Mouse (Mus musculus): Measurements from ENCODE around the gene Spats2.

Spats2 gene

DNA sequence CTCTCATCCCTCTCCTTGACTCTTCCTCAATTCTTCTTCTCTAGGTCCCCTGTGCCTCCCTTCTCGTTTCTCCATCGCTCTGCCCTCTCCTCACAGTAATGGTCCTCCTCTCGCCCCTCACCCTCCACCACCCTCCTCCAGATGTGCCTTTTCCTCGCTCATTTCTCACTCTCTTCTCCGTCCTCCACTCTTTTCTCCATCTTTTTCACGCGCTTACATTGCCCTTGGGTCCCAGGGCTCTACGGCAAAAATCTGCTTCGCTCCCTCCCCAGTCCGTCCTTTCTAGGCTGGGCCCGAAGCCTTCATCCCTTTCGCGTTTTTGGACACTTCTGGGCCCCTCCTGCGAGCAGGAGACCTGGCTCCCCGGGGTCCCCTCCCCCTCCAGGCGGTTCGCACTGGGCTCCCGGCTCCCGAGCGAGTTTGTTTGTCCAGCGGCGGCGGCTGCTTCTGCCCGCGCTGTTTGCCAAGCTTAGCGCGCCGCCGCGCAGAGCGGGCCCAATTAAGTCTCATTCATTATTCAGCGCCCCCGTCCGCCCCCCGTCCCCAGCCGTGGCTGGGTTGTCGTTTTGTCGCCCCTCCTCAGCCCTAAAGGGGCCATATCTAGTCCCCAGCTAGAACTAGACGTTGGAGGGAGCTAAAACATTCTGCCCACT, 27.8 kb upstream of the Spats2 start:
- DNase-seq (ENCODE audit: low spot score in 2 of 2): no peak

- DNase-seq (ENCODE audit: low spot score in 2 of 2): no peak
These were observed 27.2 kb upstream of the Spats2 start for GRCm38 (mm10) chr15:99098493-99098861.

DNA sequence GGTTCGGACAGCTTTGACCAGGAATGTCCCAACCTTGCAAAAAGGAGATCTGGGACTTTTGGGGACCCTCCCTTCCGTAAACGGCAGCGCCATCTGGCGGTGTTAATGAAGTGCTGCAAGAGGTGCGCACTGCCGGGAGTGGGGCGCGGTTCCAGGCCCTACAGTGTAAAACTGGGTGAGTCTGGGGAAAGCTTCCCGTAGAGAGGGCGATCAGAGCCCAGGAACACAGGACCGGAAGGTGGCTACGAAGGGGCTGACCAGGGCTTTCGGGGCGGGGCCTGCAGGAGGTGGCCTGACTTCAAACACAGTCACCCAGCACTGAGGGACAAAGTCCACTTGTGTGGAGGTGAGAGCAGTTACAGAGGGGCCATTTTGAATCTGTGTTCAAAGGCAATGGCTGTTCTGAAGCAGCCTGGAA, 26.6 kb upstream of the Spats2 start:
- no peak for DNase-seq (ENCODE audit: low spot score in 2 of 2)

GRCm38 (mm10) chr15:99099984-99100383, 25.7 kb upstream of the Spats2 start:
- no peak for DNase-seq (ENCODE audit: low spot score in 2 of 2)

GRCm38 (mm10) chr15:99105238-99105637, 20.5 kb upstream of the Spats2 start:
- DNase-seq (ENCODE audit: low spot score in 2 of 2): no peak

DNA sequence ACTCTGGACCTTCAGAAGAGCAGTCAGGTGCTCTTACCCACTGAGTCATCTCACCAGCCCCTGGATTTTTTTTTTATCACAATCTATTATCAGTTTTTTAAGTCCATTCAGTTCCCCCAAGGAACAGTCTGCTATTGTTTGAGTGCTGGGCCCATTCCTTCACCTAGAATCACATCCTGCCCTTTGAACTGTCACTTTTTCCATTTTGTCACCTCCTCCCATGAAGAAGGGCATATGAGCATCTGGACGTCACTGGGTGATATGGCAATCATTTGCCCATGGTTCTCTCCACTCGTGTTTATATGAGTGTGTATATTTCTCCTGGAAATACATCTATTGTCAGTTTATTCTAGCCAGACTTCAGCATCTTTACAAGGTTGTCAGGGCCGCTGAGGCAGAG, 17.9 kb upstream of the Spats2 start:
- no peak for DNase-seq (ENCODE audit: low spot score in 2 of 2)

DNA sequence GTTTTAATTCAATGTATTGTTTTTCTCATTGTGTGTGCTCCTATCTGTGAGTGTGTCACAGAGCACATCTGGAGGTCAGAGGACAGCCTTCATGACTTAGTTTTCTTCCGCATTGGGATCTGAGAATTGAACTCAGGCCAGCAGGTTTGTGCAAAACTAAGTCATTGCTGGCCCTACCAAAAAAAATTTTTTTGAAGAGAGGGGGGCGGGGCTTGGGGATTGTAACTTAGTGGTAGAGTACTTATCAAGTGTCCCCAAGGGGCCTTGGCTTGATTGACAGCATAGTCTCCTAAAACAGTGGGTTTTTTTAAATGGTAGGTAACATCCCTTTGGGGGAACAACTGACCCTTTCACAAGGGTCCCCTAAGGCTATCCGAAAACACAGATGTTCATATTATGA, 14.6 kb upstream of the Spats2 start:
- no peak for DNase-seq (ENCODE audit: low spot score in 2 of 2)

DNA sequence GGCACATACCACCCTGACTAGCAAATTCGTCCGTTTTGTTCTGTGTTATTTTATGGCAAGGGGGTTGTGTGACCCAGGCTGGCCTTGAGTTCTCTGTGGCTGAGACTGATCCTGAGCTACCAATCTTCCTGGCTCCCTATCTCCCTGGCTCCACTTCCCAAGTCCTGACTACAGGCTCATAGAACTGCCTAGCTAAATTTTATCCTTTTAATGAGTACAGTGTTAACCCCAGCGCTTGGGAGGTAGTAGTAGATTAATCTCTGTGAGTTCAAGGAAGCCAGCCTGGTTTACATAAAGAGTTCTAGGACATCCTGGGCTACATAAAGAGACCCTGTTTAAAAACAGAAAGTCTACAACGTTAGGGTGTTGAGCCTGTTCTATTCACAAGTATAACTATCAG, 13.9 kb upstream of the Spats2 start:
- DNase-seq (ENCODE audit: low spot score in 2 of 2): no peak

GRCm38 (mm10) chr15:99112843-99113395, 12.8 kb upstream of the Spats2 start:
- no peak for DNase-seq (ENCODE audit: low spot score in 2 of 2)

DNA sequence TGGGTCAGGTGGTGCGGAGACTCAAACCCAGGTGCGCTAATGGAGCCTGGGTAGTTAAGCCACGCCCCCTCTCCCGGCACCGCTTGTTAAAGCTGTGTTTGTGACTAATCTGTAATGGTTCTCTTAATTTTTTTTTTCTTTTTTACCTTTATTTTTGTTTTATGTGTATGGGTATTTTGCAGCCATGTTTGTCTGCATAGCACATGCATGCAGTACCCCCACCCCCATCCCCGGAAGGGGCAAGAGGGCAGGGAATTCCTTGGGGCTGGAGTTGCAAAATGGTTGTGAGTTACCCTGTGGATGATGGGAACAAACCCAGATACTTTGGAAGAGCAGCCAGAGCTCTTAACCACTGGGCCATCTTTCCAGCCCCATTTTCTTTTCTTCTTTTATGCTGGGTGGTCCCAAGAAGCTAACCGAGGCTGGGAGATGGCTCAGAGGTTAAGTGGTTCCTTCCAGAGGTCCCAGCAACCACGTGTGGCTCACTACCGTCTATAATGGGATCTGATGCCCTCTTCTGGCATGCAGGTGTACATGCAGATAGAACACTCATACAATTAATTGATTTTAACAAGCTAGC, 12.2 kb upstream of the Spats2 start:
- DNase-seq (ENCODE audit: low spot score in 2 of 2): no peak

GRCm38 (mm10) chr15:99114312-99115064, 11.2 kb upstream of the Spats2 start:
- no peak for DNase-seq (ENCODE audit: low spot score in 2 of 2)

DNA sequence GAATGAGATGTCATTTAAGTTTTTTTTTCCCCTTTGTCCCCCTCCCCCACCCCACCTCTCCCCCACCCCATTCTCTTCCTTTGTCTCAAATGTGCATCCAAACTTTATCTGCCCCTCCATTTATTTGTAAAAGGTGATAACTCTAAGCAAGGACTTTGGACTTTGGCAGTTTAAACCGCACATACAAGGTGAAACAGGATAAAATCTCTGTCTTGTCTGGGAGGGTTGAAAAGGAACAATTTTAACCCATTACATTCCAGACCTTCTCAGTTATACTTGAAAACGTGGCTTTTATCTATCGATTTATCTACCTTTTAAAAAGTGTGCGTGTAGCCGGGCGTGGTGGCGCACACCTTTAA, 10.7 kb upstream of the Spats2 start:
- no peak for DNase-seq (ENCODE audit: low spot score in 2 of 2)

GRCm38 (mm10) chr15:99116539-99116938, 9.2 kb upstream of the Spats2 start:
- DNase-seq (ENCODE audit: low spot score in 2 of 2): no peak

DNA sequence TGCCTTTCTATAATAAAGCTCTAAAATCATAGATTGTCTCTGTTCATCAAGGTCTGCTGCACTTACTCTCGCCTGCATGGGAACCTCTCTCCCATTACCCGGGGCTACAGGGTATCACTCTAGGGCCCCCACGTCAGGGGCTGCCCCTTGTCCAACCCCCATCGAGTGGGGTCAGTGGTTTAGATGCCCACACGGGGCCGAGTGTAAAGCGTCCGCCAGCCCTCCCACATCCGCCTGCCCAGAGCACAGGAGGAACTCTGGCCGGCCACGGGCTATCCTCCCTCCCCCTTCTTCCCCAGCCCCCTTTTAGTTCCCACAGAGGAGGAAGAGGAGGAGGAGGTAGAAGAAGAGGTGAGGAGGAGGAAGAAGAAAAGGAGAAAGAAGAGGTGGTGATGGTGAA, 4.9 kb upstream of the Spats2 start:
- DNase-seq (ENCODE audit: low spot score in 2 of 2): no peak

DNA sequence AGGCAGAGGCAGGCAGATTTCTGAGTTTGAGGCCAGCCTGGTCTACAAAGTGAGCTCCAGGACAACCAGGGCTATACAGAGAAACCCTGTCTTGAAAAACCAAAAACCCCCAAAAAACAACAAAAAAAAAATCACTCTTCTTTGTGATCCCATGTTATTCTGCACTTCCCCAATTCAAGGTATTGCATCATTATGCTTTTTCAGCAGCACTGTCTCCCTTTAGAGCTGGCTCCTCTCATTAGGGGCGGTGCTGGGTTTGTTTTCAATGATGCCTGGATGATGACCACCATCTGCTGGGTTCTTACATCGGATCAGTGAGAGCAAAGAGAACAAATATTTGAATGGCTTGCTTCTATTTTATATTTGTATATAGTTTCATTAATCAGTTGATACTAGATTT, 3.1 kb upstream of the Spats2 start:
- no peak for DNase-seq (ENCODE audit: low spot score in 2 of 2)

GRCm38 (mm10) chr15:99126081-99126815, 532 bp downstream of the Spats2 start:
- peak; percentile 7 to 14 for DNase-seq (ENCODE audit: low spot score in 2 of 2)

GRCm38 (mm10) chr15:99126816-99127365, 1.2 kb downstream of the Spats2 start:
- DNase-seq (ENCODE audit: low spot score in 2 of 2): no peak

- no peak for DNase-seq (ENCODE audit: low spot score in 2 of 2)
These were observed 2.3 kb downstream of the Spats2 start for GRCm38 (mm10) chr15:99127851-99128522.

- DNase-seq (ENCODE audit: low spot score in 2 of 2): no peak
These were observed 3.7 kb downstream of the Spats2 start for GRCm38 (mm10) chr15:99129441-99129840.

- DNase-seq (ENCODE audit: low spot score in 2 of 2): no peak
These were observed 4.5 kb downstream of the Spats2 start for GRCm38 (mm10) chr15:99129956-99130910.

Measured in spleen, postnatal 36 days (tissue).